Mouse (Mus musculus) megakaryocyte-erythroid progenitor cell, adult 5-6 weeks (primary cell): ENCODE results near the gene A930017K11Rik. TPM values are rescaled to one million over a fixed set of nuclear protein-coding genes. Genes with fewer than 3 reads are reported as not detected.
A peak's percentile ranks its signal among the peaks of the same experiment; 100 is the strongest.

ENCODE experiments used
- ATAC-seq: replicated peaks from 2 replicates; pipeline ENCODE4 v1.8.0; 2016; ENCODE audit warnings: mild to moderate bottlenecking, inconsistent platforms; ENCODE audit not compliant: severe bottlenecking, poor library complexity, low FRiP score, low TSS enrichment
- total RNA-seq, 2 experiments: library from RNA; stranded (forward) in 1 of 2; stranded (reverse) in 1 of 2; fragments of 200-1000, 215-1000 nt in 1 of 2; fragments of >200 nt in 1 of 2; fragmentation: Nextera tagmentation in 1 of 2; gene quantifications; 2 replicates each; pipeline ENCODE4 v1.2.3; 2014 to 2017

The A930017K11Rik gene
- total RNA-seq (2014; fragmentation: Nextera tagmentation): not detected in 2 replicates
- 0.05 TPM in 1 of 2 replicates, not detected in the other for total RNA-seq (2017)

GRCm38 (mm10) chr17:25951803-25952623 is at the start of gene A930017K11Rik:
Gene A930017K11Rik (minus strand): TSS chr17:25952565.
- ATAC-seq: no peak

- no peak for ATAC-seq
These were observed 46.1 kb upstream of the A930017K11Rik start for GRCm38 (mm10) chr17:25998425-25998824.

GRCm38 (mm10) chr17:25993489-25993888 is 41.1 kb upstream of the A930017K11Rik start:
- ATAC-seq: no peak

- no peak for ATAC-seq
These were observed 39.9 kb upstream of the A930017K11Rik start for GRCm38 (mm10) chr17:25992274-25992673.

- ATAC-seq: no peak
These were observed 38.0 kb upstream of the A930017K11Rik start for GRCm38 (mm10) chr17:25990331-25990730.

- peak; percentile 91 for ATAC-seq
These were observed 33.2 kb upstream of the A930017K11Rik start, which contains the start of gene Capn15 for GRCm38 (mm10) chr17:25985306-25986294. Gene Capn15 (minus strand): TSS chr17:25985796.

- ATAC-seq: no peak
These were observed 32.4 kb upstream of the A930017K11Rik start for GRCm38 (mm10) chr17:25984556-25985305.

- ATAC-seq: no peak
These were observed 31.7 kb upstream of the A930017K11Rik start for GRCm38 (mm10) chr17:25984066-25984465.

GRCm38 (mm10) chr17:25982913-25983312 is 30.5 kb upstream of the A930017K11Rik start:
- no peak for ATAC-seq

- no peak for ATAC-seq
These were observed 28.5 kb upstream of the A930017K11Rik start for GRCm38 (mm10) chr17:25980854-25981253.

GRCm38 (mm10) chr17:25979829-25980738 is 27.7 kb upstream of the A930017K11Rik start:
- ATAC-seq: no peak

- ATAC-seq: no peak
These were observed 18.8 kb upstream of the A930017K11Rik start for GRCm38 (mm10) chr17:25970954-25971707.

- no peak for ATAC-seq
These were observed 18.1 kb upstream of the A930017K11Rik start for GRCm38 (mm10) chr17:25970448-25970847.

- no peak for ATAC-seq
These were observed 15.8 kb upstream of the A930017K11Rik start for GRCm38 (mm10) chr17:25968176-25968575.

- no peak for ATAC-seq
These were observed 15.3 kb upstream of the A930017K11Rik start for GRCm38 (mm10) chr17:25967652-25968051.

GRCm38 (mm10) chr17:25964271-25964670 is 11.9 kb upstream of the A930017K11Rik start:
- no peak for ATAC-seq

GRCm38 (mm10) chr17:25962413-25962905 is 10.1 kb upstream of the A930017K11Rik start:
- no peak for ATAC-seq
